Mouse (Mus musculus) intestine, embryonic 14.5 days (tissue): Measurements from ENCODE around the gene Atp6v1c2. TPM values are rescaled to one million over a fixed set of nuclear protein-coding genes. Genes with fewer than 3 reads are reported as not detected.

Experiments
- ATAC-seq: fragments of 200-750 bp; cut with Nextera tagmentation; replicated peaks from 2 replicates; pipeline ENCODE4 v1.8.0; 2017; ENCODE audit warnings: low read depth, moderate number of reproducible peaks, moderate TSS enrichment, moderate library complexity; ENCODE audit not compliant: low FRiP score, low TSS enrichment
- DNase-seq: peaks from one replicate; pipeline ENCODE4 v3.0.0-alpha.2; 2018; ENCODE audit warnings: low spot score
- H3K27ac ChIP-seq: fragments of 300-500 bp; sonication (generic); 2 replicates; pipeline ENCODE4 v1.5.1; 2014; ENCODE audit warnings: low read depth, mild to moderate bottlenecking, control low read depth
- H3K27me3 ChIP-seq: fragments of 300-500 bp; sonication (generic); replicated peaks from 2 replicates; pipeline ENCODE4 v1.6.1; 2014; ENCODE audit warnings: low read length, control low read depth; ENCODE audit not compliant: control insufficient read depth, insufficient read depth
- H3K36me3 ChIP-seq: fragments of 300-500 bp; sonication (generic); 2 replicates; pipeline ENCODE4 v1.6.1; 2014; ENCODE audit warnings: low read length, control low read depth; ENCODE audit not compliant: control insufficient read depth, insufficient read depth
- H3K4me1 ChIP-seq: fragments of 300-500 bp; sonication (generic); replicated peaks from 2 replicates; pipeline ENCODE4 v1.6.1; 2014; ENCODE audit warnings: low read length, control low read depth, mixed read lengths; ENCODE audit not compliant: control insufficient read depth, insufficient read depth
- H3K4me2 ChIP-seq: fragments of 300-500 bp; sonication (generic); 2 replicates; pipeline ENCODE4 v1.6.1; 2014; ENCODE audit warnings: low read length
- H3K4me3 ChIP-seq: fragments of 300-500 bp; sonication (generic); 2 replicates; pipeline ENCODE4 v1.5.1; 2014; ENCODE audit warnings: low read depth, low read length, control low read depth, mixed read lengths
- H3K9ac ChIP-seq: fragments of 300-500 bp; sonication (generic); 2 replicates; pipeline ENCODE4 v1.6.1; 2014; ENCODE audit warnings: mild to moderate bottlenecking, low read length
- H3K9me3 ChIP-seq: fragments of 300-500 bp; sonication (generic); 2 replicates; pipeline ENCODE4 v1.6.1; 2016; ENCODE audit warnings: low read length, control low read depth; ENCODE audit not compliant: control insufficient read depth
- WGBS: fragments of 180-500 bp; shearing (Covaris S2); extraction: QIAGEN DNeasy Blood & Tissue Kit; methylation state at CpG from one replicate; pipeline ENCODE4 v1.1.7; 2014; 5-methylcytosine and 5-hydroxymethylcytosine counted together
- polyA plus RNA-seq: library from polyadenylated mRNA; unstranded; fragments of >200 nt; fragmentation: Nextera tagmentation; extraction: Ambion mirVana; gene quantifications from 2 replicates; pipeline ENCODE4 v1.2.1, GENCODE M21; 2014

The Atp6v1c2 gene
- polyA plus RNA-seq, 1 experiment from 2014 or later, result 0.14 TPM

DNA sequence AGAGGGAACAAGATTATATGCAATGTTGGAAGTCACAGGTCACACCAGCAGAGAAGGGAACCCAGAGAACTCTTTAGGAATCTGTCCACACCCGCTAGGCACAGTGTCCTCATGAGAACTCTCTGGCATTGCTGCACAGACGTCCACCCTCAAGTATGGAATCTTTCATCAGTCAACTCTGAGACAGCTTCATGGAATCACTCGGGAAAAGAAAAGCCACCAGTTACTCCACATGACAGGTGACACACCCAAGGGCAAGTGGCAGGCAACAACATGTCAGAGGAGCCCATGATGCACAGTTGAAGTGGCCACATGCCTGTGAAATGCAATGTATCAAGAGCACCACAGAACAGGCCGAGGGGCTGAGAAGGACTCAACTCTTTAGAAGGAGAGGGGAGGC is 11.2 kb downstream of the Atp6v1c2 start:
- Histone ChIP-seq H3K27me3 (peaks cover 8% of the 10 kb centered on the region), H3K36me3 (no peaks in the 10 kb centered on the region), H3K4me1 (no peaks in the 10 kb centered on the region), H3K4me2 (no peak overlapping the region), H3K27ac (no peak overlapping the region), H3K4me3 (no peak overlapping the region), H3K9ac (no peak overlapping the region), H3K9me3 (no peaks in the 10 kb centered on the region)
- 68% methylated on average over 4 of the region's 4 CpGs for WGBS
- DNase-seq, result no peak
- ATAC-seq, result no peak

DNA sequence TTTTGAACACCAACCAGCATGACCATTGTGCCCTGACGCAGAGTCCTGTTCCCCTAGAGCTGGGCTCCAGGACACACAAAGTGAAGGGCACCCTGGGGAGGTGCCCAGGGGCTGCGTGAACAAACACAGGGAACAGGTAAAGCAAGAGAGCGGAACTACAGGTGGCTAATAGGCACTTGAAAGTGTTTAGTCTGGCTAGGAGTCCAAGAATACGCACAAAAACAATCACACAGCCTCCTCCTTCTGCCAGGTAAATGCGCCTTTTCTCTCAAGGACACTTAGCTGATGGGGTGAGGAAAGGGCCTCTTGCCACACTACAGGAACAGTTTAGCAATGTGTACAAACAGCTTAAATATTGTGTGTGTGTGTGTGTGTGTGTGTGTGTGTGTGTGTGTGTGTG is 13.1 kb downstream of the Atp6v1c2 start:
- WGBS, result 82% methylated on average over 5 of the region's 5 CpGs
- no peak for DNase-seq
- no peak overlapping the region for H3K9ac ChIP-seq

DNA sequence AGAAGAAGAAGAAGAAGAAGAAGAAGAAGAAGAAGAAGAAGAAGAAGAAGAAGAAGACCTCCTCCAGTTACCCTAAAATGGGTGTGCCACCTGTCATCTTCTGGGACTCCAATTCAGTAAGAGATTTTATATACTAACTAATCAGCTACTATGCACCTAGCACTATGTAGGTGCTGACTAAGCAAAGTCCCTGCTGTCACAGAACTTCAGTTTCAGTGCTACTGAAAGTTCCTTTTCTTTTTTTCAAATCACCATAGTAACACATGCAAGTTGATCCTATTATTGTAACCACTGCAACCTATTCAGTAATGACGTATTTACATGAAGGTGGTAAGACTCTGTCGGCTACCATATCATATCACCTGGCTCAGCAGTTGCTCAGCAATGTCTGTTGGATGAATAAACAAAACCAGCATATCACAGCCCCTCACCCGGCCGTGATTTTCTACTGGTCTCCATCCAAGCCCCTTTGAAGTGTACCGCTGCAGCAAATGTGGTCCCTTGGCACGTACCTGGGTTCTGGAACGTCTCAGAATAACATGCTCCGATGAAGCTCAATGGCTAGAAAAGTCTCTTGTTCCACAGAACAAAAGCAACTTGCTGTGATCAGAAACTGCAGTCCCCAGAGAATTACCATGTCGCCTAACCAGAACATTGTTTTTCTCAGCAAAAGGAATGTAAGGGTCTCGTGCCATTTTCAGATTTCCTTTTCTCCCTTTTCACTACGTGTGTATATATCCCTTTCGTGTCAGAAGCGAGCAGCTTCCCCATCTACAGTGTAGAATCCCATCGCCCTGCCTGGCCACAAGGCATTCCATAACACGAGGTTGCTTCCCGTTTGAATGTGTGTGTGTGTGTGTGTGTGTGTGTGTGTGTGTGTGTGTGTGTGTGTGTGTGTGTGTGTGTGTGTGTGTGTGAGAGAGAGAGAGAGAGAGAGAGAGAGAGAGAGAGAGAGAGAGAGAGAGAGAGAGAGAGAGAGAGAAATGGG is 18.0 kb downstream of the Atp6v1c2 start:
- H3K9me3 ChIP-seq, result no peaks in the 10 kb centered on the region
- ATAC-seq, result no peak
- no peak for DNase-seq
- no peak overlapping the region for H3K4me2 ChIP-seq
- no peak overlapping the region for H3K27ac ChIP-seq
- H3K27me3 ChIP-seq, result no peaks in the 10 kb centered on the region
- H3K4me1 ChIP-seq, result no peaks in the 10 kb centered on the region
- no peak overlapping the region for H3K4me3 ChIP-seq
- no peak overlapping the region for H3K9ac ChIP-seq
- 73% methylated on average over 16 of the region's 16 CpGs for WGBS
- H3K36me3 ChIP-seq, result no peaks in the 10 kb centered on the region

More for the DNA sequence above, 13.1 kb downstream of the Atp6v1c2 start:
- Histone ChIP-seq H3K9me3 (no peaks in the 10 kb centered on the region), H3K27me3 (no peaks in the 10 kb centered on the region), H3K4me2 (no peak overlapping the region), H3K27ac (no peak overlapping the region), H3K4me1 (no peaks in the 10 kb centered on the region), H3K36me3 (no peaks in the 10 kb centered on the region), H3K4me3 (no peak overlapping the region)
- ATAC-seq, result no peak

DNA sequence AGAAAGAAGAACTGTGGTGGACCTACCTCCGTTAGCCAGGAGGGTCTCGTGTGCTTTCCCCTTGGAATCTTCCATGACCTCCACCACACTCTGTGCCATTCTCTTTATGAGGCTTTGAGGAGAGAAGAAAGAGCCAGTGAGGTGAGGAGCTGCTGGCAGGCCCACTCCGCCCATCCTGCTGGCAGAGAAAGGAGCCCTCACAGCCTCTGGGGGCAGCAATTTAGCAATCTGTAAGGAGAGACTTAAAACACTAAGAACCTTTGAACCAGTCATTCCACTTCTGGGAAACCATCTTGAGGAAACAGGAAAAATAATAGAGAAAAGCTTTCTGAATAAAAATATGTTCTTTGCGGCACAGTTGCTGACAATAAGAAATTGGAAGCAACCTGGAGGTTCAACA is 20.9 kb downstream of the Atp6v1c2 start:
- DNase-seq, result no peak

DNA sequence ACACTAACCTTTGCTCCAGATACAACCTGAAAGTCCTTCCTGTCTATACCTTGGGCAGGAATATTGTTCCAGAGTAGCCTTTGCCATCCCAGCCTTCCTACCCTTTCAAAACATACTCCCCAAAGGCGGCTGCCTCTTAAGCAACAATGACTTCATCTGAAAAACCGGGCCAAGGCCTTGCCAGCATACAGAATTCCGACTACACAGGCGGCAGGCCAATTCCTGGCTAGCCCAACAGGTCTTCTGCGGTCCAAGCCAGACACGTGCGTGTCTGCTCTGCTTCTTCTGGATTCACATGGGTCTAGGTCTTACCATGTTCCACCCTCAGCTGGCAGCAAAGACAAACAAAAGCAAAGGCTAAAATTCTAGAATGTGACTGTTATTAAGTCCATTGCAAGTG is 23.7 kb downstream of the Atp6v1c2 start:
- Histone ChIP-seq H3K4me2 (no peak overlapping the region), H3K4me1 (no peaks in the 10 kb centered on the region), H3K9me3 (no peaks in the 10 kb centered on the region), H3K27me3 (no peaks in the 10 kb centered on the region), H3K4me3 (no peak overlapping the region), H3K9ac (no peak overlapping the region), H3K36me3 (no peaks in the 10 kb centered on the region), H3K27ac (no peak overlapping the region)
- no peak for DNase-seq
- WGBS, result 88% methylated on average over 7 of the region's 7 CpGs
- ATAC-seq, result no peak

More for the DNA sequence above, 20.9 kb downstream of the Atp6v1c2 start:
- Histone ChIP-seq H3K36me3 (no peaks in the 10 kb centered on the region), H3K9ac (no peak overlapping the region), H3K4me2 (no peak overlapping the region), H3K4me3 (no peak overlapping the region), H3K27ac (no peak overlapping the region), H3K27me3 (no peaks in the 10 kb centered on the region), H3K4me1 (no peaks in the 10 kb centered on the region), H3K9me3 (no peaks in the 10 kb centered on the region)
- ATAC-seq, result no peak
- 45% methylated on average over 4 of the region's 4 CpGs for WGBS

DNA sequence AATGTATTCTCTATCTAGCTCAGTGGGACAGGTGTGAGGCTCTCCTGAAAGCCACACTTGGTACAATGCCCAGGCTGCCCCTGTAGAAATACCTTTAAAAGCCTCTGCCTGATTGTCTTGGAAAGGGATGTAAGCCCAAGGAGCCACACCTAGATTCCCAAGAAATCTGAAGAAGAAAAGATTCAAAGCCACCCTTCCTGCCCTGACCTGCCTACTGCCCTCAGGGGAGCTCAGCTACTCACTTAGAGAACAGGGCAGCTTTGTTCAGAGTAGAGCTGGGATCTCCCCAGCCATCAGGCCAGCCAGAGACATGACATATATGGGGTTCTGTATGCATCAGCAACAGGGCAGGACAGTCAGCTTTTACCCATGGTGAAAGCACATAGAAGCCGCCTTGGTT is 29.3 kb downstream of the Atp6v1c2 start:
- ATAC-seq (no peak), DNase-seq (no peak)
- WGBS, result 87% methylated on average over 1 of the region's 1 CpGs
- H3K4me1 ChIP-seq, result no peaks in the 10 kb centered on the region
- no peaks in the 10 kb centered on the region for H3K36me3 ChIP-seq
- no peak overlapping the region for H3K27ac ChIP-seq
- H3K4me3 ChIP-seq, result no peak overlapping the region
- no peak overlapping the region for H3K4me2 ChIP-seq
- no peaks in the 10 kb centered on the region for H3K9me3 ChIP-seq
- H3K9ac ChIP-seq, result no peak overlapping the region
- H3K27me3 ChIP-seq, result no peaks in the 10 kb centered on the region

DNA sequence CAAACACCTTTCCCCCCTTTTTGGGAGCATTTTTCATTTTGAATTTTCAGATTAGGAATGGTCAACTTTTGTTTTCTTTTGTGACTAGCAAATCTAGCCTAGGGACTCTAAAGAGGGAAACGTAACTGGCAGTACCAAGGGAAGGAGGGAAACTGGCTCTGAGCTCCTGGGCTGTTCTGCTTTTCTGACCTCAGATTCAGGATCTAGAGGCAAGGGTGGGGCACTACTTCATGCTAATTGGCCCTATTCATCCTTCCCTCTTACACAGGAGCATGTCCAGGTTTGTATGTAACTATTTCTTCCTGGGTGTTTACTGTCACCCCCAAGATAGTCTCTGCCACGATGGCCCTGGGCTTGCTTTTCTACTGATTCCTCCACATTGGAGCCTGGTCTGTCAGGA is 32.3 kb downstream of the Atp6v1c2 start:
- Histone ChIP-seq H3K36me3 (no peaks in the 10 kb centered on the region), H3K9ac (no peak overlapping the region), H3K27ac (no peak overlapping the region), H3K4me1 (no peaks in the 10 kb centered on the region), H3K4me2 (no peak overlapping the region), H3K4me3 (no peak overlapping the region), H3K27me3 (no peaks in the 10 kb centered on the region), H3K9me3 (no peaks in the 10 kb centered on the region)
- DNase-seq (no peak), ATAC-seq (no peak)
- WGBS, result 67% methylated on average over 2 of the region's 2 CpGs

DNA sequence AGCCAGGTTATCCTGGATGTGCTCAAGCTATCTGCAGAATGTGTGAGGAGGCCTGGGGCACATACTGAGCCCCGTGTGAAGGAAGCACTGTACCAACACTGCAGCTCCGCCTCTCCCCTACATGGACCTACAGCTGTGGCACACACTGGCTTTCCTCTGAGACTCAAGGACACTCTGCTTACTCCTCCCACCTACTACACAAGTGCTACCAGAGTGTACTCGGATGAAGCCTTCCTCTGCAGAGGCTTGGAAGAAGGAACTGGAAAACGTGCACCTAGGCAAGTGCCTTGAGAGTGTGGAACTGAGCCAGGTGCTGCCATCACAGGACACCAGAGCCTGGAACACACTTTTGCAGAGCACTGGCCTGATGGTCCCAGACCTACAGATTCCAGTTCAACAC is 38.6 kb downstream of the Atp6v1c2 start:
- H3K9ac ChIP-seq, result no peak overlapping the region
- no peaks in the 10 kb centered on the region for H3K9me3 ChIP-seq
- ATAC-seq (no peak), DNase-seq (no peak)
- no peak overlapping the region for H3K4me2 ChIP-seq
- peaks cover 8% of the 10 kb centered on the region; the same call in 1 of the 2 replicates for H3K36me3 ChIP-seq
- WGBS, result 62% methylated on average over 4 of the region's 4 CpGs
- H3K4me3 ChIP-seq, result no peak overlapping the region
- H3K4me1 ChIP-seq, result no peaks in the 10 kb centered on the region
- no peak overlapping the region for H3K27ac ChIP-seq
- no peaks in the 10 kb centered on the region for H3K27me3 ChIP-seq

DNA sequence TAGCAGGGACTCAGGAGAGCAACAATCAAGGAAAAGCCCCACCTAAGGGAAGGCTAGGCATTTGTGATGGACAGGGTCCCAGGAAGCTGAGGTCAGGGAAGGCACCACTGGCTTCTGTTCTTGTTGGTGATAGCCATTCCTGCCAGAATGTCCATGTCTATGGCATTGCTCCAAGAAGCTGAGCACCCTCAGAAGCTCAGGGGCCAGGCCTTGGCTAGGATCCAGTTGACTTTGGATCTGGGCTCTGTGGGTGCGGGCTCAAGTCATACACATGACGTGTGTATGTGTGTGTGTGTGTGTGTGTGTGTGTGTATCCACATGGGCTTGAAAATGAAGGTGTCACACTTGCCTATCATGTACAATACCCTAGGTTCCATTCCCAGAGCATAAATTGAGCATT is 39.2 kb downstream of the Atp6v1c2 start:
- H3K27me3 ChIP-seq, result no peaks in the 10 kb centered on the region
- no peak for ATAC-seq
- H3K4me1 ChIP-seq, result no peaks in the 10 kb centered on the region
- WGBS, result 87% methylated on average over 2 of the region's 2 CpGs
- no peak overlapping the region for H3K27ac ChIP-seq
- H3K4me2 ChIP-seq, result no peak overlapping the region
- H3K4me3 ChIP-seq, result no peak overlapping the region
- DNase-seq, result no peak
- no peaks in the 10 kb centered on the region for H3K9me3 ChIP-seq
- peaks cover 13% of the 10 kb centered on the region for H3K36me3 ChIP-seq
- no peak overlapping the region for H3K9ac ChIP-seq
